Mouse (Mus musculus) neutrophil, adult 5-6 weeks (primary cell): ENCODE results near the gene Znrd1. TPM values are rescaled to one million over a fixed set of nuclear protein-coding genes. Genes with fewer than 3 reads are reported as not detected.
A peak's percentile ranks its signal among the peaks of the same experiment; 100 is the strongest.

Experiments used
- ATAC-seq: fragments of 151-379, 151-347 bp; 2 replicates; pipeline ENCODE4 v1.8.0; 2017; ENCODE audit warnings: mild to moderate bottlenecking, moderate TSS enrichment; ENCODE audit not compliant: insufficient number of reproducible peaks, poor library complexity, low FRiP score, severe bottlenecking; ENCODE audit errors: extremely low read depth
- total RNA-seq: library from RNA; stranded (forward); fragments of 200-1000 nt; gene quantifications from 2 replicates; pipeline ENCODE4 v1.2.3, GENCODE M21; 2017

Gene Znrd1
- total RNA-seq, 1 experiment from 2014 or later, result 28.3 TPM

GRCm38 (mm10) chr17:36931130-36931529, 27.2 kb downstream of the Znrd1 start:
- no peak for ATAC-seq

- no peak for ATAC-seq
Observed at GRCm38 (mm10) chr17:36930233-36930632, 28.1 kb downstream of the Znrd1 start.

GRCm38 (mm10) chr17:36929236-36929932, 29.0 kb downstream of the Znrd1 start:
- no peak for ATAC-seq

GRCm38 (mm10) chr17:36927496-36928120, 30.8 kb downstream of the Znrd1 start:
- no peak for ATAC-seq

DNA sequence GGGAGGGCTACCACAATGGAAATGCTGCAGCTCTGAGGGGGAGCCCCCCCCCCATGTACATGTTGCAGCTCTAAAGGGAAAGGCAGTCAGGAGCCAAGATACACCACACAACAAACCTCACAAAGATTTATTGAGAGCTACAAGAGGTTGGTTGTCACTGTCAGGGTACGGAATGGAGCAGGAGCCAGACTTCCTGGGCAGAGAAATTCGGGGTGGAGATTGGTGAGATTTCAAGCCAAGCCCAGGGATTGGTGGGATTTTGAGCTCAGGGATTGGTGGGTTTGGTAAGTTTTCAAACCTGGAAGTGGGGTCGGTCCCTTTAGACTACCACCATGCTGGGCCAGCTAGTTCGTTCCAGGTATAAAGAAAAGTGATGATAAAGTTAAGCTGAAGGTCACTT, 34.9 kb downstream of the Znrd1 start:
- no peak for ATAC-seq

- no peak for ATAC-seq
Observed at GRCm38 (mm10) chr17:36922715-36923114, 35.6 kb downstream of the Znrd1 start.

GRCm38 (mm10) chr17:36920239-36920638, 38.1 kb downstream of the Znrd1 start:
- ATAC-seq, result no peak

- ATAC-seq, result no peak
Observed at GRCm38 (mm10) chr17:36915076-36915475, 43.3 kb downstream of the Znrd1 start.

DNA sequence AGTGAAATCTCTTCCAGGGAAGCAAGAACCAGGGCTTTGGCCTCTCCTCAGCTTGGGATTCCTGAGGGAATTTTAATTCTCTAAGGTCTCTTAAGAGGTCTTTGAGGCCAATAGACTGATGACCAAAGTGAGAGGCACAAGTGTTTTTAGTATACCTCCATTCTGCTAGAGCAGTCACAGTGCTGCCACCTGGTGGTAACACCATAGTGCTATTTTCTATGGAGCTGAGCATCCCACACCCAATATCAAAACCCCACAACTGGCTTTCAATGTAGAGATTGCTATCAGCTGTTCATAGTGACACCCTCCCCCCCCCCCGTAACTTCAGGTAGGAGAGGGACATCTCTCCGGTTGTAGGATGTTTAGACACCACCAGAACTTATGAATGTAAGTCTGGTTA, 44.3 kb downstream of the Znrd1 start:
- ATAC-seq, result peak; percentile 63; the same call in 1 of the 2 replicates

DNA sequence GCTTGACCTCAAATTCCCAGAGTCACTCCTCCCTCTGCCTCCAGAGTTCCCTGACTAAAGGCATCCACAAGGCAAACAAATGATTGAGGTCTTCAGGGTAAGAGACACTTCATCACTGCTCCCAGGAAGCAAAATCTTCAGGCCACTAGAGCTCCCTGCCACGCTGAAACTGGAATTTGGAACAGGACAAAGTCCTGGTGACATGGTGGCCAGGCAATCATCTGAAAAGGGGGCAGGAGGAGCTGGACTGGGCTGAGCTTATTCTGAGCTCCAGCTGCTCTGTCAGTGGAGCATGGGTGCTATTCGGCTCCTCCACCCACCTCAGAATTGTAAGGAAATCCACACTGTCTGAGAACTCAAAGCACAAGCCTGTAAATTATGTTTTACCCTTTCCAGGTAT, 46.3 kb downstream of the Znrd1 start:
- ATAC-seq, result no peak

GRCm38 (mm10) chr17:36909802-36910201, 48.6 kb downstream of the Znrd1 start:
- ATAC-seq, result no peak

DNA sequence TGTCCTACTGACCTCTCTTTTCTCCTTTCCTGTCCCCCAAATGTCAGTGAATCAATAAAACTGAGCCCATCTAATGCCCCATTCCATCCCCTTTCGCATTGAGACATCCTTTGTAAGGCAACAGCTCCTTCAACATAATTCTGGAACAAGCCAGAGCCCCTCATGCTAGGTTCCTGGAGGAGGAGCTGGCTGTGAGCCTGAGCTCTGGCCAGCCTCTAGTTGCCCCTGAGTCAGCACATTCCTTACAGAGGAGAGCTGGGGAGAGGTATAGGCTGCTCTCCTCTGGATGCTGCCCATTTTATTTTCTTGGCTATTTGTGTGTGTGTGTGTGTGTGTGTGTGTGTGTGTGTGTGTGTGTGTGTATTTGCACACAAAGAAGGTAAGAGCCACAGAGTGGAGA, 50.1 kb downstream of the Znrd1 start:
- ATAC-seq, result no peak

Other genes starting within 250 kb of the Znrd1 start
- not detected in 2 replicates for gene H2-M10.5, start 185.6 kb downstream of the Znrd1 start, total RNA-seq
- gene H2-M10.6, start 146.4 kb downstream of the Znrd1 start, total RNA-seq, result not detected in 2 replicates
- gene Trim26, start 121.4 kb downstream of the Znrd1 start, total RNA-seq, result 81.9 and 95.2 TPM in 2 replicates
- not detected in 2 replicates for gene Trim15, start 91.3 kb downstream of the Znrd1 start, total RNA-seq
- gene Trim10, start 89.0 kb downstream of the Znrd1 start, total RNA-seq, result 4.7 and 6.0 TPM in 2 replicates
- gene Trim40, start 68.4 kb downstream of the Znrd1 start, total RNA-seq, result not detected in 2 replicates
- not detected in 2 replicates for gene Trim31, start 60.4 kb downstream of the Znrd1 start, total RNA-seq
- gene Rnf39, start 15.6 kb downstream of the Znrd1 start, total RNA-seq, result 0.98 and 1.2 TPM in 2 replicates
- 91.1 and 104 TPM in 2 replicates for gene Ppp1r11, start 6.8 kb downstream of the Znrd1 start, total RNA-seq
- gene Znrd1as, start within 50 bp of the Znrd1 start, total RNA-seq, result 6.0 and 6.1 TPM in 2 replicates
- gene 2410137M14Rik, start 22.7 kb upstream of the Znrd1 start, total RNA-seq, result 0.58 TPM in 1 of 2 replicates, not detected in the other
- gene H2-M5, start 31.0 kb upstream of the Znrd1 start, total RNA-seq, result not detected in 2 replicates
- gene Zfp57, start 42.6 kb upstream of the Znrd1 start, total RNA-seq, result not detected in 2 replicates
- gene Mog, start 64.8 kb upstream of the Znrd1 start, total RNA-seq, result not detected in 2 replicates
- 34.7 and 38.2 TPM in 2 replicates for gene Gabbr1, start 87.4 kb upstream of the Znrd1 start, total RNA-seq
- 0.12 TPM in 1 of 2 replicates, not detected in the other for gene Olfr90, start 129.9 kb upstream of the Znrd1 start, total RNA-seq
- not detected in 2 replicates for gene Olfr91, start 139.7 kb upstream of the Znrd1 start, total RNA-seq
- not detected in 2 replicates for gene Olfr92, start 161.5 kb upstream of the Znrd1 start, total RNA-seq
- not detected in 2 replicates for gene Olfr93, start 202.9 kb upstream of the Znrd1 start, total RNA-seq
- gene Ubd, start 235.3 kb upstream of the Znrd1 start, total RNA-seq, result not detected in 2 replicates
- gene Olfr94, start 242.4 kb upstream of the Znrd1 start, total RNA-seq, result not detected in 2 replicates